Mouse (Mus musculus) heart, adult 2 months (tissue): ENCODE data around the gene Pik3r2.

Experiments used
- CTCF ChIP-seq: fragments of 200-600 bp; IDR thresholded peaks from 2 replicates; pipeline ENCODE4 v1.8.1; 2022; ENCODE audit warnings: antibody characterized with exemption, mild to moderate bottlenecking, moderate library complexity
- EP300 ChIP-seq: fragments of 200-500 bp; IDR thresholded peaks from 2 replicates; pipeline ENCODE4 v1.6.1; 2011; ENCODE audit warnings: low read depth, low read length, control low read depth; ENCODE audit not compliant: insufficient read depth
- POLR2A ChIP-seq: fragments of 200-500 bp; IDR thresholded peaks from 2 replicates; pipeline ENCODE4 v1.6.1; 2011; ENCODE audit warnings: mild to moderate bottlenecking, low read depth, low read length, control low read depth; ENCODE audit not compliant: insufficient read depth

GRCm38 (mm10) chr8:70750128-70750680 is 26.3 kb downstream of the Pik3r2 start:
- TF ChIP-seq POLR2A (no peak), EP300 (no peak), CTCF (no peak)
